Mouse (Mus musculus): ENCODE measurements around the gene Tuba4a. TPM values are rescaled to one million over a fixed set of nuclear protein-coding genes. Genes with fewer than 3 reads are reported as not detected.

Gene Tuba4a
- polyA plus RNA-seq, 1 experiment from 2014 or later, result 18.9 TPM

DNA sequence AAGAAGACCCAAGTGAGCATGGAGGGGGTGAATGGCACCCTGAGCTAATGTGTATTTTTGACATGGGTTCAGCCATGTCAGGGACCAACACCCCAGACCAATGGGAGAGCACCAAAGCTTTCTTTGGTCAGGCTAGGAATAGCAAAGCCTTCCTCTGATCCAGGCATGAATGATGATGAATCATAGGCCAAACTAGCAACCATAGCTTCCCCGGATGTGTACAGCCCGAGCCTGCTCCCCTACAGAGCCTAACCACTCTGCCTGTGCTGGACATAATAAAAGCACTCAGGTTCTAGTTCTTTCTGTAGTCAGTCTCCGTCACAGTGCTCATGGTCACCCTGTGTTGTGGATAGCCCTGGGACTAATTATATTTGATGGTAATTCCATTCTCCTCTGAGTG is 1.9 kb upstream of the Tuba4a start:
- H3K4me2 ChIP-seq (ENCODE audit: low read depth, low read length), result no peak overlapping the region
- ATAC-seq (replicated peaks; ENCODE audit: insufficient number of reproducible peaks, low FRiP score, low TSS enrichment, low read depth) (no peak), DNase-seq (ENCODE audit: low spot score) (no peak)
- no peaks in the 10 kb centered on the region for H3K36me3 ChIP-seq (replicated peaks; ENCODE audit: control insufficient read depth, insufficient read depth, low read depth, low read length)
- H3K27me3 ChIP-seq (ENCODE audit: control insufficient read depth, insufficient read depth, low read length), result peaks cover 34% of the 10 kb centered on the region
- H3K4me3 ChIP-seq (ENCODE audit: low read depth, low read length), result no peak overlapping the region
- no peak overlapping the region for H3K9ac ChIP-seq (replicated peaks; ENCODE audit: low read length)
- WGBS, result 72% methylated on average over 3 of the region's 3 CpGs
- peaks cover 3% of the 10 kb centered on the region for H3K4me1 ChIP-seq (ENCODE audit: control insufficient read depth, insufficient read depth, low read length)
- no peak overlapping the region for H3K27ac ChIP-seq (replicated peaks; ENCODE audit: low read depth, low read length)
- H3K9me3 ChIP-seq (replicated peaks; ENCODE audit: control insufficient read depth, low read length), result no peaks in the 10 kb centered on the region

GRCm38 (mm10) chr1:75219078-75219477 is 587 bp downstream of the Tuba4a start:
- Histone ChIP-seq H3K9me3 (replicated peaks; ENCODE audit: control insufficient read depth, low read length) (no peaks in the 10 kb centered on the region), H3K4me3 (ENCODE audit: low read depth, low read length) (peak overlapping the region; percentile 41), H3K4me1 (ENCODE audit: control insufficient read depth, insufficient read depth, low read length) (peaks cover 3% of the 10 kb centered on the region), H3K4me2 (ENCODE audit: low read depth, low read length) (peak overlapping the region; percentile 81), H3K36me3 (replicated peaks; ENCODE audit: control insufficient read depth, insufficient read depth, low read depth, low read length) (no peaks in the 10 kb centered on the region), H3K27me3 (ENCODE audit: control insufficient read depth, insufficient read depth, low read length) (peaks cover 34% of the 10 kb centered on the region), H3K27ac (replicated peaks; ENCODE audit: low read depth, low read length) (no peak overlapping the region), H3K9ac (replicated peaks; ENCODE audit: low read length) (no peak overlapping the region)
- under 1% methylated on average over 24 of the region's 24 CpGs for WGBS
- ATAC-seq (replicated peaks; ENCODE audit: insufficient number of reproducible peaks, low FRiP score, low TSS enrichment, low read depth) (peak; percentile 60; the same call in 1 of the 2 replicates), DNase-seq (ENCODE audit: low spot score) (peak; percentile 83)

- ATAC-seq (replicated peaks; ENCODE audit: insufficient number of reproducible peaks, low FRiP score, low TSS enrichment, low read depth) (0 out of 2 replicates have a peak, but pooled peaks have one; percentile 15), DNase-seq (ENCODE audit: low spot score) (no peak)
- whole genome bisulfite sequencing, result under 1% methylated on average over 38 of the region's 38 CpGs
- Histone ChIP-seq H3K36me3 (replicated peaks; ENCODE audit: control insufficient read depth, insufficient read depth, low read depth, low read length) (no peaks in the 10 kb centered on the region), H3K4me1 (ENCODE audit: control insufficient read depth, insufficient read depth, low read length) (peaks cover 3% of the 10 kb centered on the region), H3K4me3 (ENCODE audit: low read depth, low read length) (peak overlapping the region; percentile 41), H3K9me3 (replicated peaks; ENCODE audit: control insufficient read depth, low read length) (no peaks in the 10 kb centered on the region), H3K27me3 (ENCODE audit: control insufficient read depth, insufficient read depth, low read length) (peaks cover 34% of the 10 kb centered on the region), H3K27ac (replicated peaks; ENCODE audit: low read depth, low read length) (no peak overlapping the region), H3K9ac (replicated peaks; ENCODE audit: low read length) (0 out of 2 replicates have a peak overlapping the region, but pooled peaks have one; percentile 2), H3K4me2 (ENCODE audit: low read depth, low read length) (peak overlapping the region; percentile 81)
Measured at GRCm38 (mm10) chr1:75218227-75219001, 1.3 kb downstream of the Tuba4a start.

DNA sequence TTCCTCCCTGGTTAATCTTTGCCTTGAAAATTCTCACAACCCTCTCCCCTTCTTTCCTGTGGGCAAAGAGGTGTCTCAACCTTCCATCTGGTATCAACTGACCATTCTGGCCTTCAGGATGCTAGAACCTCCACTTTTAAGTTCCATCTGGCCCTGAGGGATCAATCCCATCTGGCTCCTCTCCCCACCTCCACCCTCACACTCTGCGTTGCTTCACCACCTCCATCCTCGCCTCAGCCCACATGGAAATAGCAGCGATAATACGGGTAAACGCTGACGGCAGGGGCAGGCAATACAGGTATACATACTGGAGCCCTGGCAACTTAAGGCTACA is 1.8 kb downstream of the Tuba4a start:
- Histone ChIP-seq H3K4me3 (ENCODE audit: low read depth, low read length) (peak overlapping the region; percentile 41; the same call in 1 of the 2 replicates), H3K27ac (replicated peaks; ENCODE audit: low read depth, low read length) (no peak overlapping the region), H3K9ac (replicated peaks; ENCODE audit: low read length) (no peak overlapping the region), H3K27me3 (ENCODE audit: control insufficient read depth, insufficient read depth, low read length) (peaks cover 34% of the 10 kb centered on the region), H3K36me3 (replicated peaks; ENCODE audit: control insufficient read depth, insufficient read depth, low read depth, low read length) (no peaks in the 10 kb centered on the region), H3K4me2 (ENCODE audit: low read depth, low read length) (peak overlapping the region; percentile 81), H3K4me1 (ENCODE audit: control insufficient read depth, insufficient read depth, low read length) (peaks cover 3% of the 10 kb centered on the region), H3K9me3 (replicated peaks; ENCODE audit: control insufficient read depth, low read length) (no peaks in the 10 kb centered on the region)
- WGBS, result 4% methylated on average over 6 of the region's 6 CpGs
- no peak for ATAC-seq (replicated peaks; ENCODE audit: insufficient number of reproducible peaks, low FRiP score, low TSS enrichment, low read depth)
- DNase-seq (ENCODE audit: low spot score), result no peak

- Histone ChIP-seq H3K4me1 (ENCODE audit: control insufficient read depth, insufficient read depth, low read length) (peaks cover 3% of the 10 kb centered on the region), H3K9ac (replicated peaks; ENCODE audit: low read length) (no peak overlapping the region), H3K4me3 (ENCODE audit: low read depth, low read length) (no peak overlapping the region), H3K36me3 (replicated peaks; ENCODE audit: control insufficient read depth, insufficient read depth, low read depth, low read length) (no peaks in the 10 kb centered on the region), H3K27me3 (ENCODE audit: control insufficient read depth, insufficient read depth, low read length) (peaks cover 34% of the 10 kb centered on the region), H3K27ac (replicated peaks; ENCODE audit: low read depth, low read length) (no peak overlapping the region), H3K4me2 (ENCODE audit: low read depth, low read length) (no peak overlapping the region), H3K9me3 (replicated peaks; ENCODE audit: control insufficient read depth, low read length) (no peaks in the 10 kb centered on the region)
- 80% methylated on average over 13 of the region's 13 CpGs for WGBS
- ATAC-seq (replicated peaks; ENCODE audit: insufficient number of reproducible peaks, low FRiP score, low TSS enrichment, low read depth) (no peak), DNase-seq (ENCODE audit: low spot score) (no peak)
Measured at GRCm38 (mm10) chr1:75216797-75217585, 2.7 kb downstream of the Tuba4a start.

DNA sequence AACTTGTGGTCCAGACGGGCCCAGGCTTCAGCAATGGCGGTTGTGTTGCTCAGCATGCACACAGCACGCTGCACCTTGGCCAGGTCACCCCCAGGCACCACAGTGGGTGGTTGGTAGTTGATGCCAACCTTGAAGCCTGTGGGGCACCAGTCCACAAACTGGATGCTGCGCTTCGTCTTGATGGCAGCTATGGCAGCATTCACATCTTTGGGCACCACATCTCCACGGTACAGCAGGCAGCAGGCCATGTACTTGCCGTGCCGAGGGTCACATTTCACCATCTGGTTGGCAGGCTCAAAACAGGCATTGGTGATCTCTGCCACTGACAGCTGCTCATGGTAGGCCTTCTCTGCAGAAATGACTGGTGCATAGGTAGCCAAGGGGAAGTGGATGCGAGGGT is 3.9 kb downstream of the Tuba4a start:
- no peak for DNase-seq (ENCODE audit: low spot score)
- H3K4me3 ChIP-seq (ENCODE audit: low read depth, low read length), result no peak overlapping the region
- H3K4me1 ChIP-seq (ENCODE audit: control insufficient read depth, insufficient read depth, low read length), result peaks cover 3% of the 10 kb centered on the region
- no peak for ATAC-seq (replicated peaks; ENCODE audit: insufficient number of reproducible peaks, low FRiP score, low TSS enrichment, low read depth)
- H3K4me2 ChIP-seq (ENCODE audit: low read depth, low read length), result no peak overlapping the region
- no peak overlapping the region for H3K9ac ChIP-seq (replicated peaks; ENCODE audit: low read length)
- no peak overlapping the region for H3K27ac ChIP-seq (replicated peaks; ENCODE audit: low read depth, low read length)
- WGBS, result 95% methylated on average over 9 of the region's 9 CpGs
- H3K9me3 ChIP-seq (replicated peaks; ENCODE audit: control insufficient read depth, low read length), result no peaks in the 10 kb centered on the region
- H3K27me3 ChIP-seq (ENCODE audit: control insufficient read depth, insufficient read depth, low read length), result peaks cover 33% of the 10 kb centered on the region
- H3K36me3 ChIP-seq (replicated peaks; ENCODE audit: control insufficient read depth, insufficient read depth, low read depth, low read length), result no peaks in the 10 kb centered on the region

DNA sequence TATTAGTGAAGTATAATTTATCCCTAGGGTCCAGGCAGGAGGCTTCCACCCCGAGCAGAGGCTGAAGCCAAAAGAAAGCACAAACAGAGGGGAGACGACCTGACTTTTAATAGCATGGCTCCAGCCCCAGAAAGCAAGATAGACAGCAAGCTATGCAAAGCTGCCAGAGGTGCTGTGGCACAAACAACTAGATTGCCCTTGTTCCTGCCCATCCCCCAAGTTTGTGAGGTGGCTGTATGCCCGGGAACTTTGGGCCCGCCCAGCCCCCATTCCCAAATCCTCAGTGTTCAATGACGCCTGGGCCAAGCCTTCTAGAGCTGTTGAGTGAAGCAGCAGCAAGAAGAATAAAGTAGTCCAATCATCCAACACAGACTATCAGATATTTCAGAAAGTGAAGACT is 4.8 kb downstream of the Tuba4a start:
- H3K27me3 ChIP-seq (ENCODE audit: control insufficient read depth, insufficient read depth, low read length), result peaks cover 24% of the 10 kb centered on the region
- no peak for ATAC-seq (replicated peaks; ENCODE audit: insufficient number of reproducible peaks, low FRiP score, low TSS enrichment, low read depth)
- H3K36me3 ChIP-seq (replicated peaks; ENCODE audit: control insufficient read depth, insufficient read depth, low read depth, low read length), result no peaks in the 10 kb centered on the region
- WGBS, result 79% methylated on average over 5 of the region's 5 CpGs
- H3K27ac ChIP-seq (replicated peaks; ENCODE audit: low read depth, low read length), result no peak overlapping the region
- peaks cover 3% of the 10 kb centered on the region for H3K4me1 ChIP-seq (ENCODE audit: control insufficient read depth, insufficient read depth, low read length)
- DNase-seq (ENCODE audit: low spot score), result no peak
- no peak overlapping the region for H3K4me2 ChIP-seq (ENCODE audit: low read depth, low read length)
- no peaks in the 10 kb centered on the region for H3K9me3 ChIP-seq (replicated peaks; ENCODE audit: control insufficient read depth, low read length)
- H3K4me3 ChIP-seq (ENCODE audit: low read depth, low read length), result no peak overlapping the region
- no peak overlapping the region for H3K9ac ChIP-seq (replicated peaks; ENCODE audit: low read length)

GRCm38 (mm10) chr1:75214442-75214841 is 5.2 kb downstream of the Tuba4a start:
- no peak for ATAC-seq (replicated peaks; ENCODE audit: insufficient number of reproducible peaks, low FRiP score, low TSS enrichment, low read depth)
- H3K4me3 ChIP-seq (ENCODE audit: low read depth, low read length), result no peak overlapping the region
- DNase-seq (ENCODE audit: low spot score), result no peak
- H3K27ac ChIP-seq (replicated peaks; ENCODE audit: low read depth, low read length), result no peak overlapping the region
- H3K4me2 ChIP-seq (ENCODE audit: low read depth, low read length), result no peak overlapping the region
- WGBS, result 87% methylated on average over 2 of the region's 2 CpGs
- no peaks in the 10 kb centered on the region for H3K36me3 ChIP-seq (replicated peaks; ENCODE audit: control insufficient read depth, insufficient read depth, low read depth, low read length)
- no peaks in the 10 kb centered on the region; the same call in 1 of the 2 replicates for H3K4me1 ChIP-seq (ENCODE audit: control insufficient read depth, insufficient read depth, low read length)
- H3K9ac ChIP-seq (replicated peaks; ENCODE audit: low read length), result no peak overlapping the region
- H3K9me3 ChIP-seq (replicated peaks; ENCODE audit: control insufficient read depth, low read length), result no peaks in the 10 kb centered on the region
- H3K27me3 ChIP-seq (ENCODE audit: control insufficient read depth, insufficient read depth, low read length), result peaks cover 20% of the 10 kb centered on the region
